Mouse (Mus musculus): ENCODE results near the gene Krt42. TPM values are rescaled to one million over a fixed set of nuclear protein-coding genes. Genes with fewer than 3 reads are reported as not detected.

Gene Krt42
- polyA plus RNA-seq, 1 experiment, result not detected

DNA sequence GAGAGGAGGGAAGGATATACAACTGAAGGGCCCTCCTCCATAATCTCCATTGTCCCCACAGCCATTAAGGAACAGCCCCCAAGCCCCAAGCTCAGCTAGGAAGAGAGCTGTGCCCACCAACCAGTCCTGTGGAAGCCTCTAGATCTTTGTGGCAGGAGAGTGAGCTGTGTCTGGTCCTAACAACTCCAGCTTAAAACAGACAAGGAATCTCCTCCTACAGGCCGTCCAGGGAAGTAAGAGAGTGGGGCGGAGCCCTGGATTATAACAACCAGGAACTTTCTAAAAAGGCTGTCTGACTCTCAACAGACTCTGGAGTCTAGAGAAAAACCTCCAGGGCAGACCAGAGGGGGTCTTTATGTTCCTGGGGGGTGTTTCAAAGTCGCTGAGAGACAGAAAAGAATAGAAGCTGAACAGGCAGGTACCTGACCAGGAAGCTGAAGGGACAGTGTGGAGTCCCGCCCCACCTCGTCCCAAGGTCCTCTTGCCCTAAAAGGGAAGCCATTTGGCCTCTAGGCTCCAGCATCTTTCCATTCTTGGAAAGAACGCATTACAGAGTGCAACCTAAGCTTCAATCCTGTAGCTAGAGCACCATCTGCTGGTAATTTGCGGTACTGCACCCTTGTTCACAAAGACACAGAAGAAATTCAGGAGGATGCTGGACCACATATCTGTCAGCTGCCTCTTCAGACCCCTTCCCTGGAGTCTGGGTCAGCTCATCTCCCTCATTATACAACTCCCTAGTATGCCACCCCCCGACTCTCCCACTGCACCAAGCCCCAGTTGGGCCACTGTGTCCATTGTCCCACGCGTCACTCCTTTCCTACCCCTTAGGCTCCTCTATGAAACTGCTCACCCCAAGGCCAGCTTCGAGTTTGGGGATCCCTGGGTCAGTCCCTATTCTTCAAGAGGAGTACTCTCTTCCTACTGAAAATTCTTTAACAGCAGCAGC is 12.2 kb upstream of the Krt42 start:
- Histone ChIP-seq H3K79me2 (ENCODE audit: control insufficient read depth, insufficient read depth) (no peaks in the 10 kb centered on the region), H3K27me3 (ENCODE audit: control insufficient read depth, insufficient read depth, insufficient read length) (no peaks in the 10 kb centered on the region), H3ac (ENCODE audit: control insufficient read depth, insufficient read length) (no peak overlapping the region), H3K4me3 (no peak overlapping the region), H3K36me3 (ENCODE audit: control insufficient read depth, insufficient read depth) (no peaks in the 10 kb centered on the region), H3K4me2 (ENCODE audit: low read depth) (no peak overlapping the region)
- TF ChIP-seq CEBPB (IDR thresholded peaks at IDR 0.05; ENCODE audit: insufficient read depth, poor library complexity, severe bottlenecking), result no peak
- TF ChIP-seq POLR2AphosphoS2 (IDR thresholded peaks at IDR 0.05; ENCODE audit: insufficient read length, low read depth), result no peak
- TF ChIP-seq MYOG (IDR thresholded peaks at IDR 0.05; ENCODE audit: control insufficient read depth in 1 of 3, insufficient read depth in 1 of 3, insufficient read length in 2 of 3, low read depth in 2 of 3), result no peak
- no peak for TF ChIP-seq E2F4 (IDR thresholded peaks at IDR 0.05; ENCODE audit: insufficient read depth)
- no peak for TF ChIP-seq MAX (IDR thresholded peaks at IDR 0.05; ENCODE audit: low read depth)
- TF ChIP-seq TCF12 (IDR thresholded peaks at IDR 0.05; ENCODE audit: insufficient read depth, poor library complexity, severe bottlenecking), result no peak
- TF ChIP-seq SRF (IDR thresholded peaks at IDR 0.05; ENCODE audit: control insufficient read depth, insufficient read length, low read depth), result no peak
- TF ChIP-seq MYOD1 (IDR thresholded peaks at IDR 0.05; ENCODE audit: control insufficient read depth in 1 of 3, insufficient read length in 2 of 3, low read depth in 2 of 3), result no peak
- no peak for TF ChIP-seq USF1 (IDR thresholded peaks at IDR 0.05; ENCODE audit: low read depth)
- TF ChIP-seq TCF3 (IDR thresholded peaks at IDR 0.05; ENCODE audit: insufficient read length, low read depth), result no peak
- no peak for TF ChIP-seq REST (IDR thresholded peaks at IDR 0.05; ENCODE audit: insufficient read depth, insufficient read length)
- no peak for TF ChIP-seq POLR2A (IDR thresholded peaks at IDR 0.05; ENCODE audit: insufficient read length, low read depth)

DNA sequence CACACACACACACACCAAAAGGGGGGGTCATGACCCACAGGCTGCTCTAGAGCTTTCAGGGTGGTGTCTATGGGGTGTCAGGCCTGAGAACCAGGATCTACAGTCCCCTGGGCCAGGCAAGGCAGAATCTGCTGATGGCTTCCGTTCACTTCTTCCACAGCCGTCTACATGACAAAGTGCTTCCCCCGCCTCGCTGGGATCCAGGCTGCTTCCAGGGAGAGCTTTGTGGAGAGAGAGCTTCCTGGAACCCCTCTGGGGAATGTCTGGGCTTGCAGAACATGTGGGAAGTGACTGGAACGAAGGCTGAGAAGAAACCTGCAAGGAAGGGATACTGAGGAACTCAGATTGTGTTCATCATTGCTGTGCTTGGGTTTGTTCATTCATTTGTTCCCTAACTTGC is 9.1 kb upstream of the Krt42 start:
- no peak overlapping the region for H3K4me3 ChIP-seq
- no peak overlapping the region for H3ac ChIP-seq (ENCODE audit: control insufficient read depth, insufficient read length)
- H3K79me2 ChIP-seq (ENCODE audit: control insufficient read depth, insufficient read depth), result no peaks in the 10 kb centered on the region
- H3K4me2 ChIP-seq (ENCODE audit: low read depth), result no peak overlapping the region
- no peaks in the 10 kb centered on the region for H3K36me3 ChIP-seq (ENCODE audit: control insufficient read depth, insufficient read depth)
- no peaks in the 10 kb centered on the region for H3K27me3 ChIP-seq (ENCODE audit: control insufficient read depth, insufficient read depth, insufficient read length)
- no peak for TF ChIP-seq MYOD1 (IDR thresholded peaks at IDR 0.05; ENCODE audit: control insufficient read depth in 1 of 3, insufficient read length in 2 of 3, low read depth in 2 of 3)
- no peak for TF ChIP-seq POLR2A (IDR thresholded peaks at IDR 0.05; ENCODE audit: insufficient read length, low read depth)
- no peak for TF ChIP-seq TCF12 (IDR thresholded peaks at IDR 0.05; ENCODE audit: insufficient read depth, poor library complexity, severe bottlenecking)
- no peak for TF ChIP-seq SRF (IDR thresholded peaks at IDR 0.05; ENCODE audit: control insufficient read depth, insufficient read length, low read depth)
- no peak for TF ChIP-seq USF1 (IDR thresholded peaks at IDR 0.05; ENCODE audit: low read depth)
- TF ChIP-seq E2F4 (IDR thresholded peaks at IDR 0.05; ENCODE audit: insufficient read depth), result no peak
- no peak for TF ChIP-seq MYOG (IDR thresholded peaks at IDR 0.05; ENCODE audit: control insufficient read depth in 1 of 3, insufficient read depth in 1 of 3, insufficient read length in 2 of 3, low read depth in 2 of 3)
- TF ChIP-seq TCF3 (IDR thresholded peaks at IDR 0.05; ENCODE audit: insufficient read length, low read depth), result no peak
- no peak for TF ChIP-seq CEBPB (IDR thresholded peaks at IDR 0.05; ENCODE audit: insufficient read depth, poor library complexity, severe bottlenecking)
- TF ChIP-seq MAX (IDR thresholded peaks at IDR 0.05; ENCODE audit: low read depth), result no peak
- no peak for TF ChIP-seq REST (IDR thresholded peaks at IDR 0.05; ENCODE audit: insufficient read depth, insufficient read length)
- no peak for TF ChIP-seq POLR2AphosphoS2 (IDR thresholded peaks at IDR 0.05; ENCODE audit: insufficient read length, low read depth)

DNA sequence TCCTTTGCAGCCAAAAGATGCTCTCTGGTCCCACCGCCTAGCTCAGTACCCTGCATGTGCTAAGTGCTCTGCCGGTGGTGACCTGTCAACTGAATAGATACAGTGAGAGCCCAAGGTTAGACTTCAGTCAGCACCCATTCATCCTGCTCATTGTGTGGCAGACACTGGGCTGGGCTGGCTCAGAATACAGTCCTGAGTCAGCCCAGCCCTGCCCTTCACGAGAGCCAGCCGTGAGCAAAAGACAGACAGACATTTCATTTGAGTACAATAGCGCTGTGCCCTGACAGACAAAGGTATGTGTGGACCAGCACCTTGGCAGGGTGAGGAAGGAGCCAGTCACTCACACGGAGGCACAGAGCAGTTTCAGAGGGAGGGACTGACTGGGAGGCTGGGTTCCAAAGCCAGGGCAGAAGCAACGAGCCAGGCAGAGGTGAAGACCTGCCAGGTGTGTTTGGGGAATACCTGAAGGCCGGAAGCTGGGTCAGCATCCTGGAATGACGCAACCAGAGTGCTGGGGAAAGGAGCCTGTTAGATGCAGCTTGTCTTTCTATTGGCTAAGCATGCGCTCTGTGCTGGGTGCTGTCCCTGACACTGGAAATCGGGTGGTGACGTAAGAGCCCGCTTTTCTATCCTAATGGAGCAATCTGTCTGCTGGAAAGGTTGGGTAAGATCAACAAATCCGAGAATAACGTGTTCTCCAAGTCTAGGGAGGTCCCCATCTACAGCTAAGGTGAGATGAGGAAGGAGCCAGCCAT is 8.2 kb upstream of the Krt42 start:
- TF ChIP-seq USF1 (IDR thresholded peaks at IDR 0.05; ENCODE audit: low read depth) (no peak), MYOG (IDR thresholded peaks at IDR 0.05; ENCODE audit: control insufficient read depth in 1 of 3, insufficient read depth in 1 of 3, insufficient read length in 2 of 3, low read depth in 2 of 3) (no peak), MYOD1 (IDR thresholded peaks at IDR 0.05; ENCODE audit: control insufficient read depth in 1 of 3, insufficient read length in 2 of 3, low read depth in 2 of 3) (no peak), E2F4 (IDR thresholded peaks at IDR 0.05; ENCODE audit: insufficient read depth) (no peak), TCF12 (IDR thresholded peaks at IDR 0.05; ENCODE audit: insufficient read depth, poor library complexity, severe bottlenecking) (no peak), MAX (IDR thresholded peaks at IDR 0.05; ENCODE audit: low read depth) (no peak), SRF (IDR thresholded peaks at IDR 0.05; ENCODE audit: control insufficient read depth, insufficient read length, low read depth) (no peak), TCF3 (IDR thresholded peaks at IDR 0.05; ENCODE audit: insufficient read length, low read depth) (no peak), POLR2A (IDR thresholded peaks at IDR 0.05; ENCODE audit: insufficient read length, low read depth) (no peak), REST (IDR thresholded peaks at IDR 0.05; ENCODE audit: insufficient read depth, insufficient read length) (no peak), POLR2AphosphoS2 (IDR thresholded peaks at IDR 0.05; ENCODE audit: insufficient read length, low read depth) (no peak), CEBPB (IDR thresholded peaks at IDR 0.05; ENCODE audit: insufficient read depth, poor library complexity, severe bottlenecking) (no peak)
- Histone ChIP-seq H3K36me3 (ENCODE audit: control insufficient read depth, insufficient read depth) (no peaks in the 10 kb centered on the region), H3K4me3 (no peak overlapping the region), H3ac (ENCODE audit: control insufficient read depth, insufficient read length) (no peak overlapping the region), H3K27me3 (ENCODE audit: control insufficient read depth, insufficient read depth, insufficient read length) (no peaks in the 10 kb centered on the region), H3K79me2 (ENCODE audit: control insufficient read depth, insufficient read depth) (no peaks in the 10 kb centered on the region), H3K4me2 (ENCODE audit: low read depth) (no peak overlapping the region)

- no peak overlapping the region for H3K4me2 ChIP-seq (ENCODE audit: low read depth)
- no peaks in the 10 kb centered on the region for H3K27me3 ChIP-seq (ENCODE audit: control insufficient read depth, insufficient read depth, insufficient read length)
- no peak for TF ChIP-seq MYOD1 (IDR thresholded peaks at IDR 0.05; ENCODE audit: control insufficient read depth in 1 of 3, insufficient read length in 2 of 3, low read depth in 2 of 3)
- no peak for TF ChIP-seq USF1 (IDR thresholded peaks at IDR 0.05; ENCODE audit: low read depth)
- no peak for TF ChIP-seq TCF3 (IDR thresholded peaks at IDR 0.05; ENCODE audit: insufficient read length, low read depth)
- TF ChIP-seq E2F4 (IDR thresholded peaks at IDR 0.05; ENCODE audit: insufficient read depth), result no peak
- TF ChIP-seq SRF (IDR thresholded peaks at IDR 0.05; ENCODE audit: control insufficient read depth, insufficient read length, low read depth), result no peak
- TF ChIP-seq POLR2AphosphoS2 (IDR thresholded peaks at IDR 0.05; ENCODE audit: insufficient read length, low read depth), result no peak
- TF ChIP-seq POLR2A (IDR thresholded peaks at IDR 0.05; ENCODE audit: insufficient read length, low read depth), result no peak
- TF ChIP-seq REST (IDR thresholded peaks at IDR 0.05; ENCODE audit: insufficient read depth, insufficient read length), result no peak
- no peak for TF ChIP-seq MAX (IDR thresholded peaks at IDR 0.05; ENCODE audit: low read depth)
- no peak for TF ChIP-seq MYOG (IDR thresholded peaks at IDR 0.05; ENCODE audit: control insufficient read depth in 1 of 3, insufficient read depth in 1 of 3, insufficient read length in 2 of 3, low read depth in 2 of 3)
- no peak for TF ChIP-seq TCF12 (IDR thresholded peaks at IDR 0.05; ENCODE audit: insufficient read depth, poor library complexity, severe bottlenecking)
- TF ChIP-seq CEBPB (IDR thresholded peaks at IDR 0.05; ENCODE audit: insufficient read depth, poor library complexity, severe bottlenecking), result no peak
- no peak overlapping the region for H3ac ChIP-seq (ENCODE audit: control insufficient read depth, insufficient read length)
- no peaks in the 10 kb centered on the region for H3K79me2 ChIP-seq (ENCODE audit: control insufficient read depth, insufficient read depth)
- H3K36me3 ChIP-seq (ENCODE audit: control insufficient read depth, insufficient read depth), result no peaks in the 10 kb centered on the region
- H3K4me3 ChIP-seq, result no peak overlapping the region
Measured at GRCm38 (mm10) chr11:100275466-100275865, 5.8 kb upstream of the Krt42 start.

All from myocyte (in vitro differentiated cells).